Mouse (Mus musculus) gastrocnemius, adult 18-20 months (tissue): ENCODE measurements around the gene Batf3. TPM values are rescaled to one million over a fixed set of nuclear protein-coding genes. Genes with fewer than 3 reads are reported as not detected.

ENCODE experiments used
- DNase-seq: peaks from one replicate; pipeline ENCODE4 v3.0.0; 2021; ENCODE audit warnings: low spot score
- long read RNA-seq, 2 experiments: library from polyadenylated mRNA; stranded (forward); transcript quantifications; one replicate each; pipeline ENCODE4 v2.0.0; 2021
- total RNA-seq, 2 experiments: library from RNA; stranded (reverse); gene quantifications; 2 replicates each; pipeline ENCODE4 v1.2.3; 2021

Batf3 gene
- total RNA-seq = not detected
- long read RNA-seq, experiment 1 = 0 reads
- long read RNA-seq, experiment 2, partial matches to known transcripts = 0 of 1 reads
- long read RNA-seq, experiment 2, other reads (novel, unspliced or antisense) = 0 of 1 reads

- DNase-seq = peak; percentile 11
Measured at GRCm38 (mm10) chr1:191097802-191098747, at the start of gene Batf3. Batf3 (plus strand) TSS chr1:191097847.

DNA sequence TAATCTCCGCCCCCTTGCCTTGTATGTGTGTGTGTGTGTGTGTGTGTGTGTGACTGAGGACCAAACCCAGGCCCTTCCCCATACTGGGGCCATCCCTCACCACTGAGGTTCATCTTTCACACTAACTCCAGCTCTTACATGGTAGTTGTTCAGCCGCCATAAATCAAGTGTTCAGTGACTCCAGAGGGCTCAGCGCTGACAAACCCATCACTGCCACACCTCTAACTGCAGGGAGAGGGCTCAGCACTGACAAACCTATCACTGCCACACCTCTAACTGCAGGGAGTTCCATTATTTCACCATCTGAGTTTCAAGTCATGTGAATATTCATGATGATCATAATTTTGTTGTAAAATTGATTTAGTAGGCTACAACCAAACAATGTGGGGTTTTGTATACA, 44.1 kb upstream of the Batf3 start:
- no peak for DNase-seq

GRCm38 (mm10) chr1:191054870-191055532, 42.6 kb upstream of the Batf3 start:
- DNase-seq = peak; percentile 35

DNA sequence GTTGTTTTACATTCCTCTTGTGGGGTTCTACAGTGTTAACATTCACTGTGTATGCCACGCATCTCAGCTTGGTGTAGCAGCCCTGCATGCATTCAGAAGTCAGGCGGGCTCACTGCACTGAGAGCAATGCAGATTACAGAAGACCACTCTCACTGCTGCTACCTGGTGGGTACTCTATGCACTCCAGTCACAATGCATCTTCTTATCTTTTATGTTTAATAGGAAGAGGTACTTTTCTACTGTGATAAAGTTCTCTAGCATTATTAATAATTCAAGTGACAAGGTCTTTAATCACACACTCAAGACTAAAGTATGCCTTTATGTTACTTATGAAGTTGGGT, 42.1 kb upstream of the Batf3 start:
- DNase-seq = no peak

- no peak for DNase-seq
Measured at GRCm38 (mm10) chr1:191057461-191057860, 40.2 kb upstream of the Batf3 start.

- DNase-seq = no peak
Measured at GRCm38 (mm10) chr1:191062241-191062780, 35.3 kb upstream of the Batf3 start.

- peak; percentile 91 for DNase-seq
Measured at GRCm38 (mm10) chr1:191062781-191063485, 34.7 kb upstream of the Batf3 start, which contains the start of the genes Tatdn3 and Nsl1. Tatdn3 (minus strand) TSS chr1:191062932. Nsl1 (plus strand) TSS chr1:191063012.

- DNase-seq = no peak
Measured at GRCm38 (mm10) chr1:191063700-191064099, 33.9 kb upstream of the Batf3 start.

DNA sequence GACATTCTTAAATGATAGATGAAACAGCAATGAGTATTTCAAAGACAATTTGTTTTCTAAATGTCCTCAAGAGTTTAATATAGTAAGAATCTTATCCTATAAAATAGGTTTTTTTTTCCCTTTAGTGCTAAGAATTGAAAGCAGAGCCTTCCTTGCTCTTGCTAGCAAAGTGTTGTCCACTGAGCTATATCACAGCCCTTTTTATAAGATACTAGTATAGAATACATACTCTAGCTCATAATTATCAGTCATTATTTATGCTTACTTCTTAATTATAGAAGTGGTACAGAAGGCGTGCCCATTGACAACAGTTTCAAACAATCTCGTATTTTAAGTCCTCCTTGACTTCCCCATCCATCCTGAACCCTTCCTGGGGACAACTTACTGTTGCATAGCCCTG, 33.1 kb upstream of the Batf3 start:
- no peak for DNase-seq

DNA sequence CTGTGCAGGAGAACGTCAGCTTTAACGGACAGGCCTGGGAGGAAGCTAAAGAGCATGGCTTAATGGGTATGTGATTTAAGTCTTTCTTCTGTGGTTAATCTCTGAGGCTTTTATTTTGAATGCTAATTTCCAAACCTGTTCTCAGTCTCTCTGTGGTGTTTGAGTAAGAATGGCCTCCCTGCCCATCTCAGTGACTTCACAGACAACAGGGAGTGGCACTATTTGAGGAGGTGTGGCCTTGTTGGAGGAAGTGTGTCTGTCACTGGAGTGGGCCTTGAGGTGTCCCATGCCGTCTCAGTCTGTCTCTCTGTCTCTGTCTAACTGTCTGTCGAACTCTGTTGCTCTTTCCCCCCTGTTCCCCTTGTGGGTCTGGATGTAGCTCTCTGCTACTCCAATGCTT, 32.5 kb upstream of the Batf3 start:
- DNase-seq = no peak

GRCm38 (mm10) chr1:191068377-191068776, 29.3 kb upstream of the Batf3 start:
- no peak for DNase-seq

DNA sequence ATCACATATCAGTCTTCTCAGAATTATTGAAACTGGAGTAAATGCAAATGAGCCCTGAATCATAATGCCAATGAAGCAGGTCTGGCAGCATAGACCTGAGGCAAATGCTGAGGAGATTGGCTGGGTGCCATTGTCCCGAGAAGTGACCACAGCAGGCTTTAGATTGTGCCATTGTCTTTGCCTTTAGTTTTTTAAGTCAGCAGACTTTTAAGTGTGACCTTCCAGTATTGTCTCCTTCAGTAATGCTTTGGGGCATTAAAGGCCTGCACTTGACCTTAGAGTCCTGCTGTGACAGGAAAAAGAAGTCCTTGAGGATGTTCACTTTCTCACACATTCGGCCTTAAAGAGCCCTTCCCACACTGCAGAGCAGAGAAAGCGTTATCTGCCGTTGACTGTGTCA, 27.4 kb upstream of the Batf3 start:
- DNase-seq = no peak

- no peak for DNase-seq
Measured at GRCm38 (mm10) chr1:191071613-191072012, 26.0 kb upstream of the Batf3 start.

DNA sequence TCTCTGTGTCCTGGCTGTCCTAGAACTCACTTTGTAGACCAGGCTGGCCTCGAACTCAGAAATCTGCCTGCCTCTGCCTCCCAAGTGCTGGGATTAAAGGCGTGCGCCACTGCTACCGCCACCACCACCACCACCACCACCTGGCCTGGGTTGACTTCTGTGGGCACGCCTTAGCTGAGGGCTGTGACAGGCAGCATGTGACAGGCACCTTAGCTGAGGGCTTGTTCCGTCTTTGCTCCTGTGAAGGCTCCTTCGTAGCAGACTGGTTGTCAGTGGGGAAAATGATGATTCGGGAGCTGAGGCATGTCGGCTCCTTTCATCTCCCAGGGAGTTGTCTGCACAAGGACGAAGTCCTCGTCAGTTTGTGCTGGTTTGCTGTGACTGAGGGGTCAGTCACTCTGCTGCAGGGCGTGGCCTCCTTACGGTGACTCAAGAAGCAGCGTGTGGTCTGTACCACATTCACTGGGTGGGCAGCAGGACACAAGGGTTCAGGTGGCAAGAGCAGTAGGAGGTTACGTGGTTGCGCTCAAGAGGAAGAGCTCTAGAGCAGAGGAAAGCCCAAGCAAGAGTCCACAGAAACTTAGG, 25.2 kb upstream of the Batf3 start:
- no peak for DNase-seq

DNA sequence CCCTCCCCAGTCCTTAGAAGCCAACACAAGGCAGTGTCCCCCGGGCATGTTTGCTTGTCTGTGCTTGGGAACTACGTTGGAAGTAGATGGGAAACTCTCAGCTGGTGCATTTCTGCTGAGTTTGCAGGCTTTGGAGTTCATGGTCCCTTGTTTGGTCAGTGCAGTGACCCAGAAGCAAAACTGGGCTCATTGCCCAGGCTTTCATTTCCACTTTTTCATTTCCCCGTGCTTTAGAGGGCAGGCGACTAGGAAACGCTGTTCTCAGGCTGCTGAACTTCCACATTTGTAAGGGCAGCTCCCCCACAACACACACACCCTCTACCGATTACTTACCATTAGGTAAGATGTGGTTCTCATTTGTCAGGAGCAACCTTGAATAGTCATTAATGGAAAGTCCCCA, 24.6 kb upstream of the Batf3 start:
- DNase-seq = peak; percentile 26

GRCm38 (mm10) chr1:191073486-191073885, 24.2 kb upstream of the Batf3 start:
- no peak for DNase-seq

DNA sequence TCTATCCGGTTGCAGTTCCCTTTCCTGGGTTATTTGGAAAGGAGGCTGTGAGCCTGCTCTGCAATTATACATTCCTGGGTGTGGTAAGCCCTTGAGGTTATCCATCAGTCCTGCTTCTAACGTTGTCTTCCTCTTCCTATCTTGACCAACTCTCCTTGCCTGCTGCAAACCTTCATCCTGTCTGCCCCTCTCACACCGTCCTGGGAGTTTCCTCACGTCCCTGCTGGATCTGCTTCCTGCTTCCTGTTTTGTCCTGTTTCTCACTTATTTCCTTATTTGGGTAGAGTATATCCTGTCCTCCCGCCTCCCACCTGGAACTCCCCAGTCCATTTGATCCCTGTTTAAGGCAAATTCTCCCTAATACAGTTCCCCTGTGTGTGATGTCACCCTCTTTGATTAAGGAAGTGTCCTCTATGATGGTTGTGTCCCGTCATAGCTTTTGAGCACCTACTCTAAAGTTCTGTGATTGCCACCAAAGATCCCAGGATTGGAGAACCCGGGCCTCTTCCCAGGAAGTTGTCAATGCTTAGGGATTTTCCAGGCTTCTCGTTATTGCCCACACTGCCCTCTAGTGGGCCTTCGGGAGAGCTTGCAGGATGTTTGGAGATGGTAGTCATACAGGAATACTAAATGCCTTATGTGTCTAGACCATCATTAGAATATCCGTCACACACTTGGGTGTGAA, 22.3 kb upstream of the Batf3 start:
- DNase-seq = peak; percentile 50

DNA sequence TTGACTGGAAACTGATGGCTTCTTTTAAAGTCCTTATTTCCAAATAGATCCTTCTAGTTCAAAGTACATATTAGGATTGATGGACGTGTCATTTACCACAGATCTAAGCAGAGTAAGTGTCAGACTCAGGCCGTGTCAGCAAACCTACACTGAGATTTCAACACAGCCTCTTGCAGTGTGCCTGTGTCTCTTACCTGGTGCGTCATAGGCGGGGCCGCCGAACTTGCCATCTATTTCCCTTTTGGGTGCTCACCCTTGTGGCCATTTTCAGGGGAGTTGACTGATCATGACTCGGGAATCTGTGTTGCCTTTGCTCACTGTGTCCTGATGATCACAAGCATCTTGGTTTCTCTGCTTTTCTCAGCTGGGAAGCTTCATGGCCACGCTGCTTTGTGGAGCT, 14.4 kb upstream of the Batf3 start:
- no peak for DNase-seq

DNA sequence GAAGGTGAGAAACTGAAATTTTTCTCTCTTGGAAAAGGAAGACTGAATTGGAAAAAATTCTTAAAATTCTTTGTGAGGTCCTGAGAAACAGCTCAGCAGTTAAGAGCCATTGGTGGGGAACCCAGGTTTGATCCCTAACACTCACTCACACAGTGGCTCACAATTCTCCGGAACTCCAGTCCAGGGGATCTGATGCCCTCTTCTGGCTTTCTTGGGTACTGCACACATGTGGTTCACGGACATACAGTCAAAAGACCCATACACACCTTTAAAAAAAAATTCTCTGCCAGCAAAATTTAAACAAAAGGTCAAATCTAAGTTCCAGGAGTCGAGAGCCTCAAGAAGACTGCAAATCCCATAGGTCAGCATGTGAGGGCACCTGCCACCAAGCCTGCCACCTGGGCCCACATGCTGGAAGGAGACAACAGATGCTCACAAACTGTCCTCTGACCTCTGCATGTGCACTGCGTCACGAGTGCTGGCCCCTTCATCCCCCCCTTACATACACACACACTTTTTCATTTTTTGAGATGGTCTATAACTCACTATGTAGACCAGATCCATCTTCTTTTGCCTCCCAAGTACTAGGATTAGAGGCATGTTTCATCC, 12.6 kb upstream of the Batf3 start:
- peak; percentile 45 for DNase-seq

- no peak for DNase-seq
Measured at GRCm38 (mm10) chr1:191085597-191085996, 12.1 kb upstream of the Batf3 start.
